Mouse (Mus musculus) G1E (cell line): ENCODE measurements around the gene Rp9.

Experiments used
- CTCF ChIP-seq: IDR thresholded peaks from 2 replicates; pipeline ENCODE4 v1.5.1; 2012; ENCODE audit warnings: low read depth, low read length, inconsistent platforms, mixed read lengths
- GATA1 ChIP-seq: IDR thresholded peaks from 2 replicates; pipeline ENCODE4 v1.6.1; 2012; ENCODE audit warnings: borderline replicate concordance, low read length, inconsistent platforms, mixed read lengths
- POLR2AphosphoS5 ChIP-seq: IDR thresholded peaks from 2 replicates; pipeline ENCODE4 v1.6.1; 2012; ENCODE audit warnings: low read depth, low read length, inconsistent platforms; ENCODE audit not compliant: insufficient replicate concordance

DNA sequence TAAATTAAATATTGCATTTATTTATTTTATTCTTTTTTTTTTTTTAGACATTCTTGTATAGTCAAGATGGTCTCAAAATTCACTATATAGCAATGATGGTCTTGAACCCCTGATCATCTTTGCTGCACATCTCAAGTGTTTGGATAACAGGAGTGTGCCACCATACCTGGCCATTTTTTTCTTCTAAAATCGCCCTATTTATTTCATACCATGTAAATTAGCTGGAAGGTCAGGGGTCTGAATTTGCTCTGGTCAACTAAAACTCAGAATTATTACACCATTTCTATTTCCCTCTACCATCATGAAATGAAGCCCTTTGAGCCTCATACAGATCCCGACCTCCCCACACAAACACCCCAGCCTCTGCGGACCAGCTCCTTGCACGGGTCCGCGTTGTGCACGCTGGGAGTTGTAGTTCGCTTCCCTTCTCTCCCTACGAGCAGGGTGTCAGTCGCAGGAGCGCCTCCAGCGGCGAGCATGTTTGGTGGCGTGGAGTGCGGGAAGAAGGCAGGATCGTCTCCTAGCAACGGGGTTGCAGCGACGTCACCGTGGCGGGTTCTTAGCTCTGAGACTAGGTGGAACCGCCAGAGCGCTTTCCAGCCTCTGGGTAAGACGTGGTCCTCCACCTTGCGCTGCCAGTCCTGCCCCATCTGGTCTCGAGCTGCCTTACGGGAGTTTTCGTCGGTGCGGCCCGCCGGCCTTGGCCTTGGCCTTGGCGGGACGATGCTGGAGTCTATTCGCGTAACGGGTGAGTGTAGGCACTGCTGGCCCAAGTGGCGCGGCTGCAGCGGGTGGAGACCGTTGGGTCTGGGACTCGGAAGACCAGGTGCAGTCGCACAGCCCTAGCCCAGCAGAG lies 58.3 kb downstream of the Rp9 start, which contains the start of gene 9530077C05Rik:
- TF ChIP-seq CTCF (peak; percentile 50), GATA1 (no peak), POLR2AphosphoS5 (no peak)
